Mouse (Mus musculus): ENCODE results near the gene Sos2. TPM values are rescaled to one million over a fixed set of nuclear protein-coding genes. Genes with fewer than 3 reads are reported as not detected.

Gene Sos2
- polyA plus RNA-seq, 2 experiments, result 13.3 to 34.4 TPM

GRCm38 (mm10) chr12:69538362-69538950, 143.2 kb downstream of the Sos2 start:
- ATAC-seq (ENCODE audit: low FRiP score, low read depth), result 0 out of 2 replicates have a peak, but pooled peaks have one; percentile 23
- peak overlapping the region; percentile 78 for H3K27ac ChIP-seq (replicated peaks; ENCODE audit: low read depth, low read length)

GRCm38 (mm10) chr12:69537675-69538361, 143.8 kb downstream of the Sos2 start:
- Histone ChIP-seq H3K27me3 (ENCODE audit: control insufficient read depth, insufficient read depth, low read length) (no peaks in the 10 kb centered on the region), H3K27ac (replicated peaks; ENCODE audit: low read depth, low read length) (peak overlapping the region; percentile 78), H3K9ac (ENCODE audit: low read depth, low read length, severe bottlenecking) (0 out of 2 replicates have a peak overlapping the region, but pooled peaks have one; percentile 17), H3K4me1 (ENCODE audit: control insufficient read depth, insufficient read depth, low read length) (peaks cover 24% of the 10 kb centered on the region), H3K36me3 (ENCODE audit: control insufficient read depth, insufficient read depth, low read length) (no peaks in the 10 kb centered on the region), H3K9me3 (ENCODE audit: control insufficient read depth, low read length) (no peaks in the 10 kb centered on the region), H3K4me2 (replicated peaks; ENCODE audit: low read depth, low read length, severe bottlenecking) (peak overlapping the region; percentile 30), H3K4me3 (replicated peaks; ENCODE audit: low read length) (0 out of 2 replicates have a peak overlapping the region, but pooled peaks have one; percentile 1)
- WGBS, result 21% methylated on average over 19 of the region's 19 CpGs
- ATAC-seq (ENCODE audit: low FRiP score, low read depth) (peak; percentile 28; the same call in 1 of the 2 replicates), DNase-seq (ENCODE audit: low spot score) (peak; percentile 70)
- TF ChIP-seq POLR2A (IDR thresholded peaks at IDR 0.05; ENCODE audit: borderline replicate concordance, extremely low read depth, insufficient read depth, insufficient read length), result no peak

More at GRCm38 (mm10) chr12:69538362-69538950, 143.2 kb downstream of the Sos2 start:
- no peaks in the 10 kb centered on the region for H3K9me3 ChIP-seq (ENCODE audit: control insufficient read depth, low read length)
- H3K4me1 ChIP-seq (ENCODE audit: control insufficient read depth, insufficient read depth, low read length), result peaks cover 24% of the 10 kb centered on the region
- H3K36me3 ChIP-seq (ENCODE audit: control insufficient read depth, insufficient read depth, low read length), result no peaks in the 10 kb centered on the region
- WGBS, result 40% methylated on average over 4 of the region's 4 CpGs
- no peak for DNase-seq (ENCODE audit: low spot score)
- H3K4me2 ChIP-seq (replicated peaks; ENCODE audit: low read depth, low read length, severe bottlenecking), result peak overlapping the region; percentile 30
- no peak for TF ChIP-seq POLR2A (IDR thresholded peaks at IDR 0.05; ENCODE audit: borderline replicate concordance, extremely low read depth, insufficient read depth, insufficient read length)
- H3K4me3 ChIP-seq (replicated peaks; ENCODE audit: low read length), result no peak overlapping the region
- no peaks in the 10 kb centered on the region for H3K27me3 ChIP-seq (ENCODE audit: control insufficient read depth, insufficient read depth, low read length)
- H3K9ac ChIP-seq (ENCODE audit: low read depth, low read length, severe bottlenecking), result 0 out of 2 replicates have a peak overlapping the region, but pooled peaks have one; percentile 17

GRCm38 (mm10) chr12:69537243-69537674, 144.4 kb downstream of the Sos2 start:
- H3K36me3 ChIP-seq (ENCODE audit: control insufficient read depth, insufficient read depth, low read length), result no peaks in the 10 kb centered on the region
- H3K4me3 ChIP-seq (replicated peaks; ENCODE audit: low read length), result 0 out of 2 replicates have a peak overlapping the region, but pooled peaks have one; percentile 1
- peak overlapping the region; percentile 76 for H3K27ac ChIP-seq (replicated peaks; ENCODE audit: low read depth, low read length)
- peak; percentile 61 for DNase-seq (ENCODE audit: low spot score)
- no peaks in the 10 kb centered on the region for H3K27me3 ChIP-seq (ENCODE audit: control insufficient read depth, insufficient read depth, low read length)
- H3K9ac ChIP-seq (ENCODE audit: low read depth, low read length, severe bottlenecking), result 0 out of 2 replicates have a peak overlapping the region, but pooled peaks have one; percentile 22
- H3K9me3 ChIP-seq (ENCODE audit: control insufficient read depth, low read length), result no peaks in the 10 kb centered on the region
- ATAC-seq (ENCODE audit: low FRiP score, low read depth), result peak; percentile 34
- no peak for TF ChIP-seq POLR2A (IDR thresholded peaks at IDR 0.05; ENCODE audit: borderline replicate concordance, extremely low read depth, insufficient read depth, insufficient read length)
- H3K4me2 ChIP-seq (replicated peaks; ENCODE audit: low read depth, low read length, severe bottlenecking), result peak overlapping the region; percentile 30
- 23% methylated on average over 10 of the region's 10 CpGs for WGBS
- peaks cover 24% of the 10 kb centered on the region for H3K4me1 ChIP-seq (ENCODE audit: control insufficient read depth, insufficient read depth, low read length)

GRCm38 (mm10) chr12:69536616-69537242, 144.9 kb downstream of the Sos2 start:
- H3K27me3 ChIP-seq (ENCODE audit: control insufficient read depth, insufficient read depth, low read length), result no peaks in the 10 kb centered on the region
- peaks cover 24% of the 10 kb centered on the region for H3K4me1 ChIP-seq (ENCODE audit: control insufficient read depth, insufficient read depth, low read length)
- H3K4me3 ChIP-seq (replicated peaks; ENCODE audit: low read length), result no peak overlapping the region
- 82% methylated on average over 10 of the region's 10 CpGs for WGBS
- H3K27ac ChIP-seq (replicated peaks; ENCODE audit: low read depth, low read length), result peak overlapping the region; percentile 76
- H3K36me3 ChIP-seq (ENCODE audit: control insufficient read depth, insufficient read depth, low read length), result no peaks in the 10 kb centered on the region
- TF ChIP-seq POLR2A (IDR thresholded peaks at IDR 0.05; ENCODE audit: borderline replicate concordance, extremely low read depth, insufficient read depth, insufficient read length), result no peak
- H3K4me2 ChIP-seq (replicated peaks; ENCODE audit: low read depth, low read length, severe bottlenecking), result no peak overlapping the region
- ATAC-seq (ENCODE audit: low FRiP score, low read depth), result no peak
- DNase-seq (ENCODE audit: low spot score), result no peak
- no peak overlapping the region for H3K9ac ChIP-seq (ENCODE audit: low read depth, low read length, severe bottlenecking)
- H3K9me3 ChIP-seq (ENCODE audit: control insufficient read depth, low read length), result no peaks in the 10 kb centered on the region

Small RNAs within 50 kb of the gene (microRNA-seq; reads per million reads assigned to microRNA genes)
- not detected for gene Gm23018

Other genes starting within 250 kb of the Sos2 start
- gene Vcpkmt, start 98.8 kb downstream of the Sos2 start, polyA plus RNA-seq (2012; rRNA removed), result 15.1 and 21.3 TPM in 2 replicates
- gene Vcpkmt, start 98.8 kb downstream of the Sos2 start, polyA plus RNA-seq (2014; fragmentation: Nextera tagmentation; extraction: Ambion mirVana), result 28.2 and 29.3 TPM in 2 replicates
- gene L2hgdh, start 43.0 kb upstream of the Sos2 start, polyA plus RNA-seq (2012; rRNA removed), result 14.7 and 14.9 TPM in 2 replicates
- gene L2hgdh, start 43.0 kb upstream of the Sos2 start, polyA plus RNA-seq (2014; fragmentation: Nextera tagmentation; extraction: Ambion mirVana), result 14.5 and 17.4 TPM in 2 replicates
- gene Atp5s, start 43.1 kb upstream of the Sos2 start, polyA plus RNA-seq (2012; rRNA removed), result 26.1 and 29.4 TPM in 2 replicates
- gene Atp5s, start 43.1 kb upstream of the Sos2 start, polyA plus RNA-seq (2014; fragmentation: Nextera tagmentation; extraction: Ambion mirVana), result 30.8 and 36.1 TPM in 2 replicates
- 0.86 and 1.9 TPM in 2 replicates for gene Cdkl1, start 109.4 kb upstream of the Sos2 start, polyA plus RNA-seq (2012; rRNA removed)
- 1.7 and 2.2 TPM in 2 replicates for gene Cdkl1, start 109.4 kb upstream of the Sos2 start, polyA plus RNA-seq (2014; fragmentation: Nextera tagmentation; extraction: Ambion mirVana)
- 4.5 and 5.8 TPM in 2 replicates for gene Atl1, start 210.8 kb upstream of the Sos2 start, polyA plus RNA-seq (2012; rRNA removed)
- gene Atl1, start 210.8 kb upstream of the Sos2 start, polyA plus RNA-seq (2014; fragmentation: Nextera tagmentation; extraction: Ambion mirVana), result 6.4 and 7.2 TPM in 2 replicates
- 32.4 and 34.3 TPM in 2 replicates for gene Map4k5, start 211.3 kb upstream of the Sos2 start, polyA plus RNA-seq (2012; rRNA removed)
- 50.4 and 53.6 TPM in 2 replicates for gene Map4k5, start 211.3 kb upstream of the Sos2 start, polyA plus RNA-seq (2014; fragmentation: Nextera tagmentation; extraction: Ambion mirVana)

Measured in limb, embryonic 14.5 days (tissue).